ENCODE assay signal across 12 mouse cellular contexts in genomic region chr6:146890633-146891032, GRCm38 (mm10). TPM values are rescaled to one million over a fixed set of nuclear protein-coding genes. Genes with fewer than 3 reads are reported as not detected.
DNase-seq lines count a peak whose midpoint lies in the region; ATAC-seq and TF ChIP-seq lines count a peak whose summit lies in the region.
"Had no signal": no experiment of that assay in that cellular context is flagged by ENCODE, and none has a peak within 500 bp of the region (broad histone marks: within the 10 kb centered on the region; RNA-seq: fewer than 3 reads in every experiment).

No protein-coding gene starts in this region.

- no peak for DNase-seq in heart, embryonic 10.5 days (ENCODE audit: low spot score)
- no peak for DNase-seq in heart, postnatal 4 days
- no peak for DNase-seq in forebrain, embryonic 14.5 days (ENCODE audit: low spot score)
- DNase-seq in limb, embryonic 11.5 days (ENCODE audit: low spot score): no peak
- DNase-seq in cerebellum, adult 11 months: no peak
- DNase-seq in thymus, adult 18-20 months: no peak
- no peak for DNase-seq in urinary bladder, postnatal 10 days (ENCODE audit: low spot score)
- DNase-seq: left cerebral cortex, postnatal 4 days had no signal

- no peak for ATAC-seq in forebrain, embryonic 14.5 days
- ATAC-seq in limb, embryonic 11.5 days (ENCODE audit: insufficient number of reproducible peaks, low FRiP score, low TSS enrichment, low read depth): no peak

- H3K79me3 ChIP-seq in C2C12 (ENCODE audit: low read depth): peaks cover 64% of the 10 kb centered on the region

- H3K79me2 ChIP-seq in C2C12 (ENCODE audit: control insufficient read depth, insufficient read depth): peaks cover 71% of the 10 kb centered on the region

- 0 out of 2 replicates have a peak overlapping the region, but pooled peaks have one; percentile 9 for H3K4me2 ChIP-seq in forebrain, embryonic 14.5 days (ENCODE audit: low read length)
- H3K4me2 ChIP-seq in limb, embryonic 11.5 days (ENCODE audit: low read depth, severe bottlenecking): 0 out of 2 replicates have a peak overlapping the region, but pooled peaks have one; percentile 23

- 0 out of 2 replicates have a peak overlapping the region, but pooled peaks have one; percentile 17 for H3K9ac ChIP-seq in forebrain, embryonic 14.5 days (ENCODE audit: low read length)
- H3K9ac ChIP-seq in limb, embryonic 11.5 days (ENCODE audit: low read length): no peak overlapping the region

- H3K4me3 ChIP-seq in heart, embryonic 10.5 days: peak overlapping the region; percentile 89
- peak overlapping the region; percentile 60 for H3K4me3 ChIP-seq in C2C12 (ENCODE audit: insufficient read depth, poor library complexity, severe bottlenecking)
- no peak overlapping the region for H3K4me3 ChIP-seq in forebrain, embryonic 14.5 days (ENCODE audit: low read depth, low read length)
- no peak overlapping the region for H3K4me3 ChIP-seq in limb, embryonic 11.5 days (ENCODE audit: low read depth, low read length)

- no peaks in the 10 kb centered on the region for H3K27me3 ChIP-seq in heart, embryonic 10.5 days (ENCODE audit: insufficient read depth, poor library complexity, severe bottlenecking)
- no peaks in the 10 kb centered on the region for H3K27me3 ChIP-seq in C2C12 (ENCODE audit: control insufficient read depth, insufficient read depth, insufficient read length)
- no peaks in the 10 kb centered on the region; the same call in 1 of the 2 replicates for H3K27me3 ChIP-seq in forebrain, embryonic 14.5 days (replicated peaks; ENCODE audit: control insufficient read depth, insufficient read depth, low read length)
- H3K27me3 ChIP-seq in limb, embryonic 11.5 days (ENCODE audit: control insufficient read depth, insufficient read depth, low read length): no peaks in the 10 kb centered on the region

- H3K36me3 ChIP-seq in heart, embryonic 10.5 days: peaks cover 6% of the 10 kb centered on the region; the same call in 1 of the 2 replicates
- H3K36me3 ChIP-seq in C2C12 (ENCODE audit: control insufficient read depth, insufficient read depth): peaks cover 31% of the 10 kb centered on the region
- no peaks in the 10 kb centered on the region for H3K36me3 ChIP-seq in forebrain, embryonic 14.5 days (ENCODE audit: control insufficient read depth, insufficient read depth, low read length)
- no peaks in the 10 kb centered on the region for H3K36me3 ChIP-seq in limb, embryonic 11.5 days (ENCODE audit: control insufficient read depth, insufficient read depth, low read length)

- H3K27ac ChIP-seq in heart, embryonic 10.5 days: peak overlapping the region; percentile 73
- no peak overlapping the region for H3K27ac ChIP-seq in forebrain, embryonic 14.5 days (ENCODE audit: low read depth, low read length)
- no peak overlapping the region for H3K27ac ChIP-seq in limb, embryonic 11.5 days (replicated peaks; ENCODE audit: low read depth, low read length)

- H3K9me3 ChIP-seq in heart, embryonic 10.5 days: no peaks in the 10 kb centered on the region
- H3K9me3 ChIP-seq in forebrain, embryonic 14.5 days (replicated peaks; ENCODE audit: control insufficient read depth, low read length): no peaks in the 10 kb centered on the region
- H3K9me3 ChIP-seq in limb, embryonic 11.5 days (ENCODE audit: control insufficient read depth, low read length): no peaks in the 10 kb centered on the region

- peaks cover 34% of the 10 kb centered on the region for H3K4me1 ChIP-seq in heart, embryonic 10.5 days
- peaks cover 2% of the 10 kb centered on the region; the same call in 1 of the 2 replicates for H3K4me1 ChIP-seq in forebrain, embryonic 14.5 days (ENCODE audit: control insufficient read depth, insufficient read depth, low read length)
- peaks cover 5% of the 10 kb centered on the region for H3K4me1 ChIP-seq in limb, embryonic 11.5 days (ENCODE audit: control insufficient read depth, insufficient read depth, low read length)

- TF ChIP-seq CTCF in C2C12 (IDR thresholded peaks at IDR 0.05; ENCODE audit: control insufficient read depth, insufficient read depth, insufficient read length): no peak

- peak overlapping the region; percentile 3 for H3ac ChIP-seq in C2C12 (ENCODE audit: control insufficient read depth, insufficient read length, low read depth)

TF ChIP-seq in C2C12, 6 proteins besides CTCF, POLR2A, EP300 and RAD21:
- TF ChIP-seq FOSL1 (IDR thresholded peaks at IDR 0.05; ENCODE audit: insufficient read depth, low read length, poor library complexity, severe bottlenecking) (no peak), MYOG (IDR thresholded peaks at IDR 0.05; ENCODE audit: control insufficient read depth, extremely low read depth, insufficient read length) (no peak), MAX (IDR thresholded peaks at IDR 0.05) (no peak), CEBPB (IDR thresholded peaks at IDR 0.05; ENCODE audit: low read depth) (no peak), MYOD1 (IDR thresholded peaks at IDR 0.05; ENCODE audit: control insufficient read depth, insufficient read length, low read depth) (no peak), USF1 (IDR thresholded peaks at IDR 0.05; ENCODE audit: low read depth) (no peak)

RNA-seq across cellular contexts. Expression of gene Ppfibp1, which starts 2.3 kb away (rescaled TPM):
- polyA plus RNA-seq in heart, embryonic 10.5 days (2016; fragmentation: Nextera tagmentation; extraction: Ambion mirVana): 67.3 and 88.3 TPM in 2 replicates
- 100 to 1,000 TPM in 1 of 2 experiments, 10 to 100 TPM in 1; 95.3 to 106 TPM for total RNA-seq in heart, postnatal 4 days (2021)
- 61.1 TPM for polyA plus RNA-seq in C2C12 (2012; fragmentation: generic; extraction: Trizol)
- polyA plus RNA-seq in forebrain, embryonic 14.5 days (2014; fragmentation: Nextera tagmentation; extraction: Ambion mirVana): 10.9 and 15.9 TPM in 2 replicates
- 43.4 and 44.4 TPM in 2 replicates for polyA plus RNA-seq in limb, embryonic 11.5 days (2014; fragmentation: Nextera tagmentation; extraction: Ambion mirVana)

RNA-seq across cellular contexts. Expression of gene Smco2, which starts 40.7 kb away (rescaled TPM):
- polyA plus RNA-seq in heart, embryonic 10.5 days (2016; fragmentation: Nextera tagmentation; extraction: Ambion mirVana): not detected in 2 replicates
- under 1 TPM; 0.47 to 0.62 TPM for total RNA-seq in heart, postnatal 4 days (2021)
- not detected for polyA plus RNA-seq in C2C12 (2012; fragmentation: generic; extraction: Trizol)
- not detected in 2 replicates for polyA plus RNA-seq in forebrain, embryonic 14.5 days (2014; fragmentation: Nextera tagmentation; extraction: Ambion mirVana)
- polyA plus RNA-seq in limb, embryonic 11.5 days (2014; fragmentation: Nextera tagmentation; extraction: Ambion mirVana): not detected in 2 replicates
- total RNA-seq: common myeloid progenitor, adult 5-6 weeks; left cerebral cortex, postnatal 4 days; MEL had no signal
- polyA plus RNA-seq: small intestine, adult 2 months had no signal

Comparison
In these comparisons a context has a peak if more than half of its experiments do, and no peak if none do; other contexts are left out.
1. H3K4me3 ChIP-seq: peak in heart, embryonic 10.5 days (single experiment) and C2C12 (single experiment); none in forebrain, embryonic 14.5 days (single experiment) and limb, embryonic 11.5 days (single experiment).